Mouse (Mus musculus) midbrain, embryonic 12.5 days (tissue): ENCODE measurements around the gene Dnajb8. TPM values are rescaled to one million over a fixed set of nuclear protein-coding genes. Genes with fewer than 3 reads are reported as not detected.
A peak's percentile ranks its signal among the peaks of the same experiment; 100 is the strongest.

Source experiments
- ATAC-seq: fragments of 200-750 bp; cut with Nextera tagmentation; 2 replicates; pipeline ENCODE4 v1.8.0; 2017; ENCODE audit warnings: low read depth, moderate TSS enrichment, moderate library complexity; ENCODE audit not compliant: low FRiP score
- H3K27ac ChIP-seq: fragments of 300-500 bp; sonication (generic); replicated peaks from 2 replicates; pipeline ENCODE4 v1.5.1; 2016; ENCODE audit warnings: mild to moderate bottlenecking
- H3K27me3 ChIP-seq: fragments of 300-500 bp; sonication (generic); 2 replicates; pipeline ENCODE4 v1.6.1; 2016; ENCODE audit warnings: mild to moderate bottlenecking
- H3K36me3 ChIP-seq: fragments of 300-500 bp; sonication (generic); 2 replicates; pipeline ENCODE4 v1.6.1; 2016
- H3K4me1 ChIP-seq: fragments of 300-500 bp; sonication (generic); 2 replicates; pipeline ENCODE4 v1.6.1; 2016
- H3K4me2 ChIP-seq: fragments of 300-500 bp; sonication (generic); replicated peaks from 2 replicates; pipeline ENCODE4 v1.6.1; 2016; ENCODE audit warnings: mild to moderate bottlenecking, moderate library complexity
- H3K4me3 ChIP-seq: fragments of 300-500 bp; sonication (generic); 2 replicates; pipeline ENCODE4 v1.5.1; 2016; ENCODE audit warnings: mild to moderate bottlenecking
- H3K9ac ChIP-seq: fragments of 300-500 bp; sonication (generic); replicated peaks from 2 replicates; pipeline ENCODE4 v1.6.1; 2016; ENCODE audit warnings: mild to moderate bottlenecking, moderate library complexity
- H3K9me3 ChIP-seq: fragments of 300-500 bp; sonication (generic); 2 replicates; pipeline ENCODE4 v1.6.1; 2016; ENCODE audit warnings: mild to moderate bottlenecking
- WGBS: fragments of 180-500 bp; shearing (Covaris S2); methylation state at CpG from one replicate; pipeline ENCODE4 v1.1.7; 2016; 5-methylcytosine and 5-hydroxymethylcytosine counted together
- polyA plus RNA-seq: library from polyadenylated mRNA; unstranded; fragments of >200 nt; fragmentation: Nextera tagmentation; extraction: Ambion mirVana; gene quantifications from 2 replicates; pipeline ENCODE4 v1.2.1, GENCODE M21; 2016

Gene Dnajb8
- polyA plus RNA-seq, 1 experiment from 2014 or later = not detected

DNA sequence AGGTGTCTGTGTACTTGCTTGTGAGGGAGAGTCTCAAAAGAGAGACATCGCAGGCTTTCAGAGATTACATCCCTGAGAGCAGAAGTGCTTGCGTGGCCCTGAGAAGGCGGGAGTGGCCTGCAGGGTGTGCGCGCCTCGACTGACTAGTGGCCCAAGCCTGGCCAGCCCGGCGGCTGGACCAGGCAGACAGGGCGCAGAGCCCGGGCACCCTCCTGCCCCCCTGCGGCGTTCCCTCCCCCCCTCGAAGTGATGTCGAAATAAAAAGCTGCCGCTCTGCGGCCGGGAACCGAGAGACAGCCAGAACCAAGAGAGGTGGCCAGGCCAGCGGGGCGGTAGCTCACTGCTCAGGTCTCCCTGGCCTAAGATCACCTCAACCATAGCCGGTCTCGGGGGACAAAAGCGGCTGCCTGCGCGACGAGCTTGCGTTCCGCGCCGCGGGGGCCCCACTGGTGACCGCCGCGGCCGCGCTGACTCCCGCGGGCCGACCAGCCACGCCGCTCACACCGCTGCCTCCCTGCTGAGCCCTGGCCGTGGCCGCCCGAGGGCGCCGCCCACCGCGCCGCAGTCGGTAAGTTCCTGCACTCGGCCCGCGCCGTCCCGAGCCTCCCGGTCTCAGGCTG lies 28.5 kb upstream of the Dnajb8 start, which contains the start of gene Gata2:
Gene Gata2, plus strand, starts transcription at position 459 of the 620 bp plus-strand sequence.
- H3K9me3 ChIP-seq = no peaks in the 10 kb centered on the region
- H3K4me3 ChIP-seq = peak within 1 kb of the TSS; percentile 47
- H3K4me2 ChIP-seq = peak within 1 kb of the TSS; percentile 55
- peak within 1 kb of the TSS; percentile 85 for H3K27ac ChIP-seq
- H3K27me3 ChIP-seq = peaks cover 100% of the 10 kb centered on the region
- peak within 1 kb of the TSS; percentile 53 for H3K9ac ChIP-seq
- peaks cover 53% of the 10 kb centered on the region for H3K4me1 ChIP-seq
- WGBS = 2% methylated on average over 53 of the region's 57 CpGs
- no peaks in the 10 kb centered on the region for H3K36me3 ChIP-seq
- no peak for ATAC-seq

DNA sequence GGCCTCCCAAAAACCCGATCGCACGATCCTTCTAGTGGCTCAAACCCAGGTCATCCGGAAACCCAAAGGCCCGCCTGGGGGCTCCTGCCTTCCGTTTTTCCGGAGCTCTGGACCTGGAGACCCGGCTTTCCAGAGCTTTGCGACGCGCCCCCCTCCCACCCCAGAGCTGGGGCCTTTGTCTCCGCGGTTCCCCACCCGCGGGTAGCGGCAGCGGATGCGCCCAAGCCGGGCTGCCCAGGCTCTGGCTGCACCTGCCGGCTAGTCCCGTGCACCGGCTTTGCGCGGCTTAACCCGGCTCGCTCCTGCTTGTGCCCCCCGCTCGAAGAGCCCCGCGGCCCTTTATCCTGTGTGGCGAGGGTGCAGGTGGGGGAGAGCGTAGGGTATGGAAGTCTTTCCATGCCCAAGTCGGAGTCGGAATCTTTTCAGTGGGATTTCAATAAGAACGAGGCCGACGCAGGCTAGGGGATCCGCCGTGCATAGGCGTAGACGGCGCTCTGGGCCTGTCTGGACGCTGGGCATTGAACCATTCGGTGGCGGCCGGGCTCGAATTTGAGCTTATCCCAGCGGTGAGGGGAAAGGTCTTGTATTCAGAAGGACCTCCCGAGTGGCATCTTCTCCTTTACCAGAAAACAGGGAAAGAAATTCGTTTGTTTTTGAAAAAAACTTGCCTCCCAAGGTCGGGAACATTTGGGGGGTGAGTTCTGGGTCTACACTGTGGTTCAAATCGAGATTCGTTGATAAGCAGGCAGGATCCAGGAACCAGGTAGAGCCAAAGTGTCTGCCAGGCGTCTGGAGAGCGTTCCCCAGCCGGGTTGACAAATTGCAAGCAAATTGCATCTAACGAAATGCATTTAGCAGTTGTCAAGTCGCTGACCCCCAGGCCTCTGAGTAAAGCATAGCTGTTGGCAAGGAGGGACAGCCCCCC lies 27.8 kb upstream of the Dnajb8 start:
- Histone ChIP-seq H3K4me2 (peak overlapping the region; percentile 55), H3K9me3 (no peaks in the 10 kb centered on the region), H3K27me3 (peaks cover 100% of the 10 kb centered on the region), H3K9ac (peak overlapping the region; percentile 53), H3K4me3 (peak overlapping the region; percentile 47), H3K4me1 (peaks cover 54% of the 10 kb centered on the region), H3K27ac (peak overlapping the region; percentile 85), H3K36me3 (no peaks in the 10 kb centered on the region)
- under 1% methylated on average over 58 of the region's 58 CpGs for WGBS
- no peak for ATAC-seq

DNA sequence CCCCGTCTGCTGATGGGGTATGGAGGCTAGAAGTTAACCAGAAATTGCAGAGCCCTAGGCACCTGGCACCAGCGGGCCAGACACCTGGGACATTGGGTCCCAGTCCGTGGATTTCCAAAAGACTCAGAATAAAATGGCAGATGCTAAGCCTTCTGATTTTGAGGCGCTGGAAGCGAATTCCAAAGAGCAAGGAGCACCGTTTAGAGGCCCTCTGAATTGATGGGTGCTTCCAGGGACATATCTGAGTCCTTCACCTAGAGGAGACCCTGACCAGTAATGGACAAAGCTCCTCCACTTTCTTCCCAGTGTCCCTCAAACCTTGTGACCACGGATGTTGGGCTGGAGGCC lies 27.1 kb upstream of the Dnajb8 start:
- H3K27me3 ChIP-seq = peaks cover 100% of the 10 kb centered on the region
- H3K9ac ChIP-seq = peak overlapping the region; percentile 53; the same call in 1 of the 2 replicates
- no peaks in the 10 kb centered on the region for H3K36me3 ChIP-seq
- H3K9me3 ChIP-seq = no peaks in the 10 kb centered on the region
- peak overlapping the region; percentile 55 for H3K4me2 ChIP-seq
- H3K4me3 ChIP-seq = peak overlapping the region; percentile 47
- ATAC-seq = no peak
- 2% methylated on average over 7 of the region's 7 CpGs for WGBS
- peak overlapping the region; percentile 85 for H3K27ac ChIP-seq
- peaks cover 55% of the 10 kb centered on the region for H3K4me1 ChIP-seq

- Histone ChIP-seq H3K4me2 (peak overlapping the region; percentile 55), H3K9ac (peak overlapping the region; percentile 54)
Measured at GRCm38 (mm10) chr6:88196054-88196732, 25.9 kb upstream of the Dnajb8 start.

DNA sequence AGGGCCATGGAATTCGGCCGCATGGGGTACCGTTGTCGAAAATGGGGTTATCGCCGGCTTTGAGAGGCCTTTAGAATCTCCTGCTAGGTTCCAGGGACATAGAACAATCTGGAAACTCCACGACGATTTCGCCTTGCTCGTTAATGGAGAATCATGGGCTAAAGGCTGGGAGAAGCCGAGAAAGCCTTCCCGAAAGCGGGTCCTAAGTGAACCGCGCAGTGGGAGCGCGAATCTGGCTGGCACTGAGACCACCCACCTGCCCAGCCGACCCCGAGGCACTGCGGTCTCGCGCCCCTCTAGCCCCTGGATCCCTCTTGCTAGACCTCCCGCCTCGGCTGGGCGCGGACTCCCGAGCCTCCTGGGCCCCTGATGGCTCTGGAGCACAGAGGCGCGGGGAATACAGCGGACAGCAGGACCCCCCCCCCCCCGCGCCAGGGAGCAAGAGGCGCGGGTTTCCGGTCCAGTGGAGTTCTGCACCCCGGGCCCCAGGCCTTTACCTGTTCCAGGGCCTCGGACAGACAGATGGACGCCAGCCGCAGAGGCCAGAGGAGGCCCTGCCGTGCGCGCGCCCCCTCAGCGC lies 25.2 kb upstream of the Dnajb8 start:
- H3K27ac ChIP-seq = peak overlapping the region; percentile 85

More at GRCm38 (mm10) chr6:88196054-88196732, 25.9 kb upstream of the Dnajb8 start:
- Histone ChIP-seq H3K27me3 (peaks cover 100% of the 10 kb centered on the region), H3K4me3 (peak overlapping the region; percentile 47), H3K27ac (peak overlapping the region; percentile 85), H3K9me3 (no peaks in the 10 kb centered on the region), H3K4me1 (peaks cover 47% of the 10 kb centered on the region), H3K36me3 (no peaks in the 10 kb centered on the region)
- no peak for ATAC-seq
- WGBS = 1% methylated on average over 33 of the region's 33 CpGs

DNA sequence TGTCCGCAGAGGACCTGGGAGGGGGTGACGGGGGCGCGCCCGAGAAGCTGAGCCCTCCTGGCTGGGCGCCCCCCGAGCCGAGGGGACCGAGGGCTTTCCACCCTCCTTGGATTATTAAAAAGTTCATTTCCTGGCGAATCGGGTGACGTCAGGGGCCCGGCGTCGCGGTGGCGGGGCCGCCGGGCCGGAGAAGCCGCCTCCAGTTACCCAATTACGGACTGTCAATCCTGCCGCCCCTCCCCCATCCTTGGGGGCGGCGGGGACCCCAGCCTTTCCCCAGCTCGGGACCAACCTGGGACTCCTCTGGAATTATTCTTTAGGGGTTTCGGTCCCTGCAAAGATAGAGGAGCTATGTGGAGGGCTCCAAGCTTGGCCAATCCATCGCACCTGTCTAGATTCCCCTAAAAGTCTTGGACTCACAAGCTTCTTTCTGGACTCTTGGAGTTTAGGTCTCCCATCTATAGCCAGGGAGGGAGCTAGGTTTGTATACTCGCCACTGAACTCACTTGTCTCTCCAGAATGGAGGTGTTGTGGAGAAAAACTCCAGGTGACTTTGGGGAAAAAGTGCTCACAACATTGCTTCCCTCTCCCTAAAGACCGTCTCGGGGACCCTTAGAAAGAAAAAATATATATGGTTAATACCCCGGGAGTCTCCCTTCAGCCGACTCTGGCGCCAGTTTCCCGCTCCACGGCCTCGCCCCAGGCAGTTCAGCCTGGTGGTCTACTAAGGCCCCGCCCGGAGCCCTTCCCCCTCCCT lies 24.6 kb upstream of the Dnajb8 start:
- Histone ChIP-seq H3K9me3 (no peaks in the 10 kb centered on the region), H3K4me1 (peaks cover 47% of the 10 kb centered on the region), H3K36me3 (no peaks in the 10 kb centered on the region), H3K27me3 (peaks cover 100% of the 10 kb centered on the region), H3K9ac (peak overlapping the region; percentile 54; the same call in 1 of the 2 replicates), H3K27ac (peak overlapping the region; percentile 85), H3K4me3 (peak overlapping the region; percentile 47), H3K4me2 (peak overlapping the region; percentile 55)
- ATAC-seq = no peak
- 2% methylated on average over 39 of the region's 39 CpGs for WGBS

More for the DNA sequence above, 25.2 kb upstream of the Dnajb8 start:
- no peaks in the 10 kb centered on the region for H3K9me3 ChIP-seq
- H3K27me3 ChIP-seq = peaks cover 100% of the 10 kb centered on the region
- H3K4me2 ChIP-seq = peak overlapping the region; percentile 55
- peaks cover 47% of the 10 kb centered on the region for H3K4me1 ChIP-seq
- WGBS = 1% methylated on average over 35 of the region's 44 CpGs
- no peaks in the 10 kb centered on the region for H3K36me3 ChIP-seq
- H3K9ac ChIP-seq = peak overlapping the region; percentile 54
- no peak for ATAC-seq
- peak overlapping the region; percentile 47 for H3K4me3 ChIP-seq

DNA sequence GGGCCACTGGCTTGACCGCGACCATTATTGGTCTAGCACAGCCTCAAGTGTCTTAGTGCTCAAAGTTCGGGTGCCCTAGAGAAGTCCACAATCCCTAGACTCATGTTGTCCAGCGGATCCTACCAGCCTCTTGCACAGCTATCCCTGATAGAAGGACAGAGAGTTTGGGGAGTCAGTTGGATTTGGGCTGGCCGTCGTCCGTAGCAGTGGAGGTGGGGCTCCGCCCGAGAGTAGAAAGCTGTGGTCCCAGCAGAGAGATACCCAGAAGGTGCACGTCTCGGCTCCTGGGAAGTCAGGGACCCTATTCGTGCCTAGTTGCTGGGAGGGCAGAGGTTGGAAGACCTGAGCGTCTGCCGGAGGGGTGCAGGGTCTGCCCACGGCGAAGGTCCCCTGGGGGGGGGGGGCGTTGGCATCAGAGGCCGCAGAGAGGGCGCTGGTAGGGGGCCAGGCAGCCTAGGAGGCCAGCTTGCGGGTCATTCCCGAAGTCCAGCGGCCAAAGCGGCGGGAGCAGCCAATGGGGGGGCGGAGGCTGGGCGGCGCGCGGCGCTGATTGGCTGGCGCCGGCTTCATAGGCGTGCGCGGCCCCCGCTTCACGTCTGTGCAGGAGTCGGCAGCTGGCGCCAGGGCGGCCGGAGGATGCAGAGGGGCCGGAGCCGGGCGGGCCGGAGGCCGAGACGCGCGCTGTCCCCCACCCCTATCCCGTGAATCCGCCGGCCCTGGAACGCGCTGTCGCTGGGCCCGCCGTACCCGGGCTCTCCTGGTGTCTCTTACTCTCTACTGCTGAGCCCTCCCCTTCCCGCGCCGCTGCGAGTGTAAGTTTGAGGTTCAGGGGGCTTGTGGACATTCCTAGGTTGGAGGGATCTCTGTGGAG lies 23.8 kb upstream of the Dnajb8 start:
- Histone ChIP-seq H3K4me1 (peaks cover 44% of the 10 kb centered on the region), H3K4me3 (peak overlapping the region; percentile 47), H3K27me3 (peaks cover 100% of the 10 kb centered on the region), H3K9me3 (no peaks in the 10 kb centered on the region), H3K27ac (peak overlapping the region; percentile 49; the same call in 1 of the 2 replicates), H3K36me3 (no peaks in the 10 kb centered on the region), H3K9ac (peak overlapping the region; percentile 54), H3K4me2 (peak overlapping the region; percentile 55)
- ATAC-seq = peak; percentile 73
- WGBS = under 1% methylated on average over 38 of the region's 62 CpGs

- H3K4me2 ChIP-seq = peak overlapping the region; percentile 55
- H3K4me1 ChIP-seq = peaks cover 40% of the 10 kb centered on the region
- no peak; the same call in 1 of the 2 replicates for ATAC-seq
- no peak overlapping the region for H3K27ac ChIP-seq
- WGBS = 1% methylated on average over 39 of the region's 39 CpGs
- H3K9ac ChIP-seq = peak overlapping the region; percentile 54; the same call in 1 of the 2 replicates
- H3K36me3 ChIP-seq = no peaks in the 10 kb centered on the region
- H3K9me3 ChIP-seq = no peaks in the 10 kb centered on the region
- peak overlapping the region; percentile 47 for H3K4me3 ChIP-seq
- H3K27me3 ChIP-seq = peaks cover 100% of the 10 kb centered on the region
Measured at GRCm38 (mm10) chr6:88199001-88199717, 22.9 kb upstream of the Dnajb8 start.

- Histone ChIP-seq H3K36me3 (no peaks in the 10 kb centered on the region), H3K9me3 (no peaks in the 10 kb centered on the region), H3K27me3 (peaks cover 100% of the 10 kb centered on the region), H3K4me1 (peaks cover 42% of the 10 kb centered on the region), H3K4me3 (peak overlapping the region; percentile 47), H3K4me2 (peak overlapping the region; percentile 55), H3K9ac (peak overlapping the region; percentile 45), H3K27ac (no peak overlapping the region)
- no peak for ATAC-seq
- WGBS = under 1% methylated on average over 48 of the region's 50 CpGs
Measured at GRCm38 (mm10) chr6:88199718-88200692, 22.1 kb upstream of the Dnajb8 start.
